Mouse (Mus musculus): Measurements from ENCODE around the gene Nfix.

- TF ChIP-seq REST (IDR thresholded peaks at IDR 0.05; ENCODE audit: insufficient read depth, insufficient read length) (no peak), USF1 (IDR thresholded peaks at IDR 0.05; ENCODE audit: low read depth) (no peak), POLR2A (IDR thresholded peaks at IDR 0.05; ENCODE audit: insufficient read length, low read depth) (no peak), CEBPB (IDR thresholded peaks at IDR 0.05; ENCODE audit: insufficient read depth, poor library complexity, severe bottlenecking) (no peak)
Observed at GRCm38 (mm10) chr8:84770100-84770953, 29.8 kb downstream of the Nfix start.

All from myocyte (in vitro differentiated cells).